Mouse (Mus musculus) ES-E14 (cell line): ENCODE measurements at regions not wholly inside any gene's neighbourhood (a gene's known extent, or its start where the extent isn't known, plus 50 kb on each side); places are given as distances from the start of the nearest gene placed in this dataset.

Experiments used
- HCFC1 ChIP-seq: IDR thresholded peaks from 2 replicates; pipeline ENCODE4 v1.6.1; 2012; ENCODE audit warnings: low read length, inconsistent platforms, borderline replicate concordance; ENCODE audit not compliant: insufficient read depth
- MAFK ChIP-seq: IDR thresholded peaks from 2 replicates; pipeline ENCODE4 v1.6.1; 2014; ENCODE audit warnings: mild to moderate bottlenecking, low read depth, low read length, inconsistent platforms; ENCODE audit not compliant: insufficient read depth

- TF ChIP-seq MAFK (no peak), HCFC1 (no peak)
Measured at GRCm38 (mm10) chr8:100193228-100193627, 777.0 kb upstream of the Cdh8 start.
